Mouse (Mus musculus) spleen, adult 12 weeks (tissue): ENCODE results near the gene 1600002K03Rik.
"Not testable (repeated sequence)": the region's sequence is repeated elsewhere in the genome, so short reads cannot be mapped to it uniquely, and the experiment has no call there.

ENCODE experiments used
- DNase-seq: peaks from one replicate; pipeline ENCODE4 v3.0.0; 2022; ENCODE audit warnings: low spot score

1600002K03Rik gene

DNA sequence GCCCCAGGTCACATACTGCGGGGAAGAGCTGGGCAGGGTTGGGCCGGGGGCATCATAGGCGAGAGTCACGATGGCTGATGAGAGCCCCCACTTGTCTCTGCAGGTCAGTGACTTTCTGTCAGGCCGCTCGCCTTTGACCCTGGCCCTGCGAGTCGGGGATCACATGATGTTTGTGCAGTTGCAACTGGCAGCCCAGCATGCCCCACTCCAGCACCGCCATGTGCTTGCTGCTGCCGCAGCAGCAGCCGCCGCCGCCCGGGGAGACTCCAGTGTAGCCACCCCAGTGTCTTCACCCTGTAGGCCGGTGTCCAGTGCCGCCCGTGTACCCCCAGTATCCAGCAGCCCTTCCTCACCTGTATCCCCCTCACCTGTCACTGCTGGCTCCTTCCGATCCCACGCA is 19.0 kb upstream of the 1600002K03Rik start:
- DNase-seq = no peak

DNA sequence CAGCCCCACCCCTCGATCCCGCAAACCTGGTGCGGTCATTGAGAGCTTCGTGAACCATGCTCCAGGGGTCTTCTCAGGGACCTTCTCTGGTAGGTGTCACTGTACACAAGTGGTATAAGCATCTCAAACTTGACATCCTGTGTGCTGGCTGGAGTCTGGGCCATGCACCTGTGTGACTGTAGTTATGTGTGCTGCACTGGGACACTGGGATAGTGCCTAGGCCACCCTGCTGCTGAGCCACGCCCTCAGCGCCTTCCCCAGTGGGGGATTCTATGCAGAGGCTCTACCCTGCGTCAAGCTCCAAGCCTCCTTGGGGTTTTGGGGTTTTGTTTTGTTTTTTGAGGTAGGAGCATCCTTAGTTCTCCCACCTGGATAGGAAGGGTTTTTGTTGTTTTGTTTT is 18.4 kb upstream of the 1600002K03Rik start:
- DNase-seq = no peak

DNA sequence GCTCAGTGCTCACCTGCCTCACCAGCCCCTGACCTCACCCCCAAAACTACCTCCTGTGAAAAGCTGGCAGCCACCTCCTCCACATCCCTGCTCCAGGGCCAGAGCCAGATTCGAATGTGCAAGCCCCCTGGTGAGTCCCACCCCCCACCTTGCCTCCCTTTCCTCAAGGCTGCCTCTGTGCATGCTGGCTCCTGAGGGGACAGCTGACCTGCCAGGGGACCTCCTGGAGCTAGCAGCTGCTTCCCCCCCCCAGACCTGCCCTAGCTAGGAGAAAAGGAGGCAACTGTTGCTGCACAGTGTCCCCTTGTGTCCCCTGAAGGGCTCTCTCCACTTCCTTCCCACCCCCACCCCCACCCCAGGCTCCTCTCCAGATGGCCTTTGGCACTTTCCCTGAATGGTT is 17.5 kb upstream of the 1600002K03Rik start:
- DNase-seq = no peak

- no peak for DNase-seq
These were observed 16.6 kb upstream of the 1600002K03Rik start for GRCm38 (mm10) chr10:80156002-80156751.

GRCm38 (mm10) chr10:80156752-80157053 is 16.0 kb upstream of the 1600002K03Rik start:
- no peak for DNase-seq

- no peak for DNase-seq
These were observed 15.4 kb upstream of the 1600002K03Rik start for GRCm38 (mm10) chr10:80157141-80157929.

DNA sequence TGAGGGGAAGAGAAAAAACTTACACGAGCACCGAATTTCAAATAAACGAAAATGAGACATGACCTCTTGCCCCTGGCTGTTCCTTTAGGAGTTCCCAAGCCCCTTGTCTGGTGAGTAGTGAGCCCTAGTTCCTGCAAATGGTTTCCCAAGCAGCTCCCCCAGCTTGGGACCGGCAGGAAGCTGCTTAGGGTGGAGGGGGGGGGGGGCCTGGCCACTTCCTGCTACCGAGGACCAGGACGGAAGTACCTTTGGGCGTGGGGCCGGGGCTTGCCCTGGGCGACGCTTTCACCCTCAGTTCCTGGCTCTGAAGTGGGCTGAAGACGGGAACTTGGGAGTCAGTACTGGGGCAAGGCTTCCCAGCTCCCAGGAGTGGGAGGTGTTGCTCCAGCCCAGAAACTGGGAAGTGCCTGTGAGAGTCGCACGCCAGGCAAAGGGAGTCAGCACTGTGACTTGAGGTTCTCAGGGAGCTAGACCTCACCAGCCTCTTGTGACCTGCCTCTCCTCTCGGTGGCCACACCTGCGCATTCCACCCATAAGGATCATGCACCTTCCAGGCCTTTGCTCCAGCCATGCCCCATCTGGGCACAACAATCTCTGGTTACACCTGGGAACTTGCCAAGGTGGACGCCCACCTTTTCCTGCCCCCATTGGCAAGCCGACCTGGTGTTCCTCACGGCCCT is 14.3 kb upstream of the 1600002K03Rik start:
- DNase-seq = no peak

GRCm38 (mm10) chr10:80159021-80159560 is 13.7 kb upstream of the 1600002K03Rik start:
- no peak for DNase-seq

GRCm38 (mm10) chr10:80159561-80160454 is 12.9 kb upstream of the 1600002K03Rik start:
- peak; percentile 98 for DNase-seq

- DNase-seq = peak; percentile 58
These were observed 12.0 kb upstream of the 1600002K03Rik start for GRCm38 (mm10) chr10:80160455-80161371.

DNA sequence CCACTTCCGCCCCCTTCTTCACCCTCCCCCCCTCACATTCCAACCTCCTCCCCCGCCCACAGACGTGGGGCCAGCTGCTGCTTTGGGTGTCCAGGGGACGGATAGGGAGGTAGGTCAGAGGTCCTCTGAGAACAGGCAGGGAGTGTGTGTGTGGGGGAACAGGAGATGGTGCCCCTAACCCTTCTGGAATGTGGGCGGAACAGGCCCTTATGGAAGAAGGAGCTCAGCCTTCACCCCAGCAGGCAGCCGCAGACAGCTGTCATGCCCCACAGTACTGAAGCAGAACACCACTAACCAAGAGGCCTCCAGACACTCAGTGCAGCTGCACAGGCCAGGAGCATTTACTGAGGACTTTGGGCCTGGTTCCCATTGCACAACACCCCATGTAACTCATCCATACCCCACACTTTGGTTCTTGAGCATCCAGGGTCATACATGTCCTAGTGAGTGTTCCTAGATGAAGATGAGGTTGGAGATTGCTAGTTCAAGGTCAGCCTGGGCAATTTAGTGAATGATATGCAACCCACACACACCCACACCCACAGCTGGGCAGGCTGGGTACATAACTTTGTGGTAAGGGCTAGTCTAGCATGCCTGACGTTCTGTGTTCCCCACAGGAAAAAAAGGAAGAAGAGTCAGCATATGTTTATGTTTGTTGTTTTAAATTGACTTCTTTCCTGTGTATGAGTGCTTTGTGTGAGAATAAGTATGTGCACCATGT is 11.1 kb upstream of the 1600002K03Rik start:
- no peak for DNase-seq

DNA sequence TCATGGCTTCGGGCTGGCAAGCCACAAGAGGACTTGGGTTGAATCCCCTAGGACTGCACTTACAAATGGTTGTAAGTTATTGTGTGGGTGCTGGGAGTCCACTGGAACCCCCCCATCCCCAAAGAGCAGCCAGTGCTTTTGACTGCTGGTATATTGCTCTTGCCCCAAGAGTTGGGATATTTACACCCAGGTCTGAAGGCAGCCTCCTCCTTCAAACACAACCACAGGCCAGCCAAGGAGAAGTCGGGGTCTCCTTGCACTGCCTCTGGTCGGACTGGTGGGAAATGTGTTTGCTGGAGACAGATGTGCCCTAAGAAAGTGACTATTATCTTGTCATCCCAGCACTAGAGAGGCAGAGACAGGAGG is 10.5 kb upstream of the 1600002K03Rik start:
- no peak for DNase-seq

GRCm38 (mm10) chr10:80162716-80163299 is 9.9 kb upstream of the 1600002K03Rik start:
- DNase-seq = no peak

DNA sequence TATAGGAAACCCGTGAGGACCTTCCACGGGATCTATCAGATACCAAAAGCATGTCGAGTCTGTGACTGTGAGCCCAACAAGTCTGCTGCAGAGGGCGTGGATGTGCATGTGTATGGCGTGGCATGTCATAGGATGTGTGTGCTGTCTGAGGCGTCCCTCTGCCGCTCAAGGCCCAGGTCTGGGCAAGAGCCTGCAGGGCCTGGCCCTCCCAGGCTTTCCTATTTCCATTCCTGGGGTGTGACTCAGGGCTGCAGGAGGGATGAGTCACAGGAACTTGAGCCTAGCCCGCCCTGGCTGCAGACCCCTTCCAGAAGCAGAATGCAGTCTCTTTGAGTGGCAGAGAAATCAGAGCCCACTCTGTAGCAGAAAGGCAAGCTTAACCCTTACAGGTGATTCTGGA is 9.0 kb upstream of the 1600002K03Rik start:
- no peak for DNase-seq

DNA sequence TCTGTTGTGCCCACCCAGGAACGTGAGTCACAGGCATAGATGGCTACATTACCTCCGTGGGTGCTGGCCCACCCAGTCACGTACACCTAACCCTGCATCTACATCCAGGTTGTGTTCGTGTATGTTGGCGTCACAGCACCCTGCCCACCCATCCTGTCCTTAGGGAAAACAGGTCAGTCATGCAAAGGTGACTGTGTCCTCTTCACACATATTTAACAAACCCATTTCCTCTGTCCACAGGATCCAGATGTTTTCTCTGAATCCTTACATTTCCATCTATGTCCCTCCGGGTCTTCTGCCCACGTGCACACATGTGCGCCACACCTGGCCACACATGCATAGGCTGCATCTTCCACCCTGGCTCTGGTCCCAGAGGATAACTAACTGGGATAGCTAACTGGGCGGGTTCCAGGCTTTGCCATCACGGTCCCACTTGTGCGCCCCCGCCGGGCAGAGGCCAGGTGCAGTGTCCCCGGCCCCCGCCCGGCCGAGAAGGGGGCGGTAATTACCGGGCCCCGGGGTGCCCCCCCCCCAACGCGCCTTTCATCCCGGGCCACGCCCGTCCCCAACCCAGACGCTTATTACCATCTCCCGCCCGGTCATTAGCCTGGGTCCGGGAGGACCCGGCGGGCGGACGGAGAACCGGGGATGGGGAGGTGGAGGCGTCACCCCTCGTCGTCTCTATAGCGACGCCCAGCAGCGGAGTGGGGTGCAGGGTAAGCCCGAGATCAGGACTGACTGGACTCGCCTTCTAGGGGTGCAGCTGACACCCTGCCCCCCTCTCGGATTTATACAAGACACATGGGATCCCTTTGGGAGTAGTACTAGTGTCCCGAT is 8.4 kb upstream of the 1600002K03Rik start:
- DNase-seq = no peak

DNA sequence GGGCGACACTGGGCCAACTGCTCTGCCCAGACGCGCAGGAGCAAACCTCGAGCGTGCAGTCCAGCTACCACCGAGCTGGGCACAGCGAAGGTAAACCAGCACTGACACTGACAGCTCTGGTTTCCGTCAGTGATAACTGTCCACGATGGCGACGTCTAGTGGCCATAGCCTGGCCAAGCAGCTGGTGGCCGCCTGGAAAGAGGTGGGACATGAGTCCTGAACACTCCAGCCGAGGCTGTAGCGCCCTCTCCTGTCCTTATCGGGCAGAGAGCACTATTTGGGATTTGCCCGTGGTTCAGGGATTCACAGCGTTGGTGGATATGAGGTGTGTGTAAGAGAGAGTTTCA is 7.8 kb upstream of the 1600002K03Rik start:
- peak; percentile 94 for DNase-seq

DNA sequence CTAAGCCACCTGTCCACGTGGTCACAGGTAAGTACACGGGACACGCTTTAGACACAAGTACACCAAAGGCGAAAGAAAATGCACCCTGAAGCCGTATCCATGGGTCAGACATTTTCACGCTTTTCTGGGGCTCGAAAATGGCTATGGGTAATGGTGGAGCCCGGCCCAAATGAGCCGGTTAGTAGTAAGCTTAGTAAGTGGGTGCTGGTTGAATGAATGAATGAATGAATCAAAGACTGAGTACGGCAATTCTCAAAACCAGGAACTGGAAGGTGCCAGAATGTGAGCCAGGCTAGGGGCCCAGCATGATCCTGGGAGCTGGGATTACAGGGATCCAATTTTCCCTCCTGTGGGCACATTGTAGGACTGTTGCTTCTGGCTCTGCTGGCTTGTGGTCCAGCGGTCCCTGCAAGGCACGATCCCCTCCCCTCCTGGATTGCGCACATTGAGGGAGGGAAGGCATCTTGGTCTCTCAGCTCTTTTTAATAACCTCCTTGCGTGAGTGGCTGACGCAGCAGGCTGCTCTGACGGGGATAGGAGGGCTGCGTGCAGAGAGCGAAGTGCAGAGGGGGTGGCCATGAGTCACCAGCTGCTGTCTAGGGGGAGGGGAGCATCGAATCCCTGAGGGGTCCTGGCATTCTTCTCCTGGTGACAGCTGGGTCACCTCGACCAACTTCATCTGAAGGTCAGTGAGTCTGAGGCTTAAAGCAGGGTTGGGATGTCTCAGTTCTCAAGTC is 7.2 kb upstream of the 1600002K03Rik start, which contains the start of gene Cirbp:
Cirbp (plus strand) TSS at position 594 of the 737 bp plus-strand sequence.
- no peak for DNase-seq

GRCm38 (mm10) chr10:80166136-80166535 is 6.6 kb upstream of the 1600002K03Rik start:
- not testable (repeated sequence) for DNase-seq
